Mouse (Mus musculus) right cerebral cortex, postnatal 36 days (tissue): ENCODE results near the gene Smim5.

Experiments
- DNase-seq, 2 experiments: peaks; one replicate each; pipeline ENCODE4 v3.0.0; 2022; ENCODE audit warnings: low spot score in 2 of 2, mixed read lengths in 1 of 2

Smim5 gene

GRCm38 (mm10) chr11:115894755-115895520 lies 4.8 kb upstream of the Smim5 start:
- no peak for DNase-seq

- no peak for DNase-seq
Measured at GRCm38 (mm10) chr11:115898446-115898845, 1.3 kb upstream of the Smim5 start.

- DNase-seq = peak; percentile 35 to 38
Measured at GRCm38 (mm10) chr11:115898886-115899285, 880 bp upstream of the Smim5 start.

GRCm38 (mm10) chr11:115900561-115901337 lies 983 bp downstream of the Smim5 start:
- no peak for DNase-seq

- no peak for DNase-seq
Measured at GRCm38 (mm10) chr11:115901338-115902161, 1.8 kb downstream of the Smim5 start.

GRCm38 (mm10) chr11:115902177-115902576 lies 2.4 kb downstream of the Smim5 start:
- no peak for DNase-seq

- no peak for DNase-seq
Measured at GRCm38 (mm10) chr11:115902831-115903230, 3.1 kb downstream of the Smim5 start.

GRCm38 (mm10) chr11:115903384-115904230 lies 3.8 kb downstream of the Smim5 start:
- no peak for DNase-seq

GRCm38 (mm10) chr11:115904231-115904955 lies 4.6 kb downstream of the Smim5 start:
- DNase-seq = no peak

GRCm38 (mm10) chr11:115904956-115905790 lies 5.4 kb downstream of the Smim5 start:
- DNase-seq = peak in 1 of 2 experiments; percentile 17

- DNase-seq = no peak
Measured at GRCm38 (mm10) chr11:115906116-115906515, 6.3 kb downstream of the Smim5 start.

GRCm38 (mm10) chr11:115906521-115906920 lies 6.8 kb downstream of the Smim5 start:
- DNase-seq = no peak

- no peak for DNase-seq
Measured at GRCm38 (mm10) chr11:115911134-115911561, 11.4 kb downstream of the Smim5 start.

- no peak for DNase-seq
Measured at GRCm38 (mm10) chr11:115911632-115912376, 12.0 kb downstream of the Smim5 start, which contains the start of gene Smim6. Gene Smim6, plus strand, starts transcription at chr11:115912017.

GRCm38 (mm10) chr11:115916579-115916978 lies 16.8 kb downstream of the Smim5 start:
- no peak for DNase-seq

- no peak for DNase-seq
Measured at GRCm38 (mm10) chr11:115918637-115919036, 18.9 kb downstream of the Smim5 start.

- no peak for DNase-seq
Measured at GRCm38 (mm10) chr11:115919073-115919472, 19.3 kb downstream of the Smim5 start.

- DNase-seq = no peak
Measured at GRCm38 (mm10) chr11:115920110-115920818, 20.5 kb downstream of the Smim5 start.
